Mouse (Mus musculus) C2C12 (cell line): Measurements from ENCODE around the gene Bend5.

ENCODE experiments used
- CEBPB ChIP-seq: IDR thresholded peaks from one replicate; pipeline ENCODE4 v1.6.1; 2011; ENCODE audit warnings: low read depth, mild to moderate bottlenecking, control low read depth, moderate library complexity
- CTCF ChIP-seq: IDR thresholded peaks from one replicate; pipeline ENCODE4 v1.5.1; 2011; ENCODE audit not compliant: control insufficient read depth, insufficient read depth, insufficient read length
- FOSL1 ChIP-seq: IDR thresholded peaks from one replicate; pipeline ENCODE4 v1.8.0; 2011; ENCODE audit warnings: mild to moderate bottlenecking, low read length; ENCODE audit not compliant: poor library complexity, insufficient read depth, severe bottlenecking
- MAX ChIP-seq: IDR thresholded peaks from one replicate; pipeline ENCODE4 v1.6.1; 2011; ENCODE audit warnings: mild to moderate bottlenecking, control low read depth
- MYOD1 ChIP-seq: IDR thresholded peaks from one replicate; pipeline ENCODE4 v1.6.1; 2011; ENCODE audit warnings: low read depth; ENCODE audit not compliant: control insufficient read depth, insufficient read length
- MYOG ChIP-seq: IDR thresholded peaks from one replicate; pipeline ENCODE4 v1.6.1; 2011; ENCODE audit not compliant: control insufficient read depth, insufficient read length; ENCODE audit errors: extremely low read depth
- USF1 ChIP-seq: IDR thresholded peaks from one replicate; pipeline ENCODE4 v1.6.1; 2011; ENCODE audit warnings: low read depth, mild to moderate bottlenecking, control low read depth, moderate library complexity

GRCm38 (mm10) chr4:111416126-111416525 is 1.3 kb downstream of the Bend5 start:
- no peak for TF ChIP-seq CTCF
- TF ChIP-seq USF1: no peak
- no peak for TF ChIP-seq MYOG
- TF ChIP-seq MAX: no peak
- TF ChIP-seq CEBPB: no peak
- TF ChIP-seq MYOD1: no peak
- no peak for TF ChIP-seq FOSL1
